Mouse (Mus musculus) myocyte (in vitro differentiated cells): Measurements from ENCODE around the gene Sorcs2.

Experiments
- CEBPB ChIP-seq: IDR thresholded peaks from 2 replicates; pipeline ENCODE4 v1.6.1; 2011; ENCODE audit warnings: mild to moderate bottlenecking, moderate library complexity; ENCODE audit not compliant: poor library complexity, insufficient read depth, severe bottlenecking
- E2F4 ChIP-seq: IDR thresholded peaks from one replicate; pipeline ENCODE4 v1.6.1; 2011; ENCODE audit warnings: mild to moderate bottlenecking, control low read depth, moderate library complexity; ENCODE audit not compliant: insufficient read depth
- MAX ChIP-seq: IDR thresholded peaks from one replicate; pipeline ENCODE4 v1.6.1; 2011; ENCODE audit warnings: low read depth, mild to moderate bottlenecking, control low read depth
- MYOD1 ChIP-seq, 3 experiments: IDR thresholded peaks; one replicate each; pipeline ENCODE4 v1.6.1; 2011; ENCODE audit warnings: control low read depth in 2 of 3, low read depth in 2 of 3, mild to moderate bottlenecking in 2 of 3, moderate library complexity in 1 of 3; ENCODE audit not compliant: insufficient read length in 2 of 3, control insufficient read depth in 1 of 3
- MYOG ChIP-seq, 3 experiments: IDR thresholded peaks; one replicate each; pipeline ENCODE4 v1.6.1; 2011; ENCODE audit warnings: control low read depth in 2 of 3, low read depth in 2 of 3, mild to moderate bottlenecking in 2 of 3; ENCODE audit not compliant: insufficient read length in 2 of 3, control insufficient read depth in 1 of 3, insufficient read depth in 1 of 3
- POLR2A ChIP-seq: IDR thresholded peaks from one replicate; pipeline ENCODE4 v1.6.1; 2011; ENCODE audit warnings: low read depth, mild to moderate bottlenecking, control low read depth, moderate library complexity; ENCODE audit not compliant: insufficient read length
- POLR2AphosphoS2 ChIP-seq: IDR thresholded peaks from one replicate; pipeline ENCODE4 v1.6.1; 2011; ENCODE audit warnings: low read depth, control low read depth; ENCODE audit not compliant: insufficient read length
- REST ChIP-seq: IDR thresholded peaks from one replicate; pipeline ENCODE4 v1.6.1; 2011; ENCODE audit warnings: mild to moderate bottlenecking, control low read depth, moderate library complexity; ENCODE audit not compliant: insufficient read depth, insufficient read length
- SRF ChIP-seq: IDR thresholded peaks from one replicate; pipeline ENCODE4 v1.6.1; 2011; ENCODE audit warnings: low read depth; ENCODE audit not compliant: control insufficient read depth, insufficient read length
- TCF12 ChIP-seq: IDR thresholded peaks from one replicate; pipeline ENCODE4 v1.6.1; 2011; ENCODE audit warnings: mild to moderate bottlenecking, control low read depth; ENCODE audit not compliant: poor library complexity, insufficient read depth, severe bottlenecking
- USF1 ChIP-seq: IDR thresholded peaks from one replicate; pipeline ENCODE4 v1.6.1; 2011; ENCODE audit warnings: low read depth, mild to moderate bottlenecking, control low read depth, moderate library complexity

DNA sequence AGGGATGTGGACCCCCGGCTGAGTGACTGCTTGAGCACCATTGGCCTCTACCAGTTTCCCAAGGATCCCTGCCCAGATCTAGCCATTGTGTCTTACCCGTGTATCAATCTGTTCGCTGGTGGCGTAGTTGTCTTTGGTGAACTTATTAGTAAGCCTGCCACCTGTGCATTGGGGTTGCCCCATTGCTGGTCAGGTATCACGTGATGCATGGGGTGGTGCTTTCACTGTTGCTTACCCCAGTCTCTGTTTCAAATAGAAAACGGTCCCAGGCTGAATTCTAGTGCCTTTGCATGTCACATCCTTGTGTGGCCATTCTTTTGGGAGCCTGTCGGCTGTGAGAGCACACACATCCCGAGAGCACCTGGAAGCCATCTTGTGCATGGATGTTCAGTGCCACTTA is 409.9 kb downstream of the Sorcs2 start:
- TF ChIP-seq POLR2A (no peak), CEBPB (no peak), MAX (no peak), SRF (no peak), USF1 (no peak), E2F4 (no peak), POLR2AphosphoS2 (no peak), REST (no peak), MYOG (IDR thresholded peaks at IDR 0.05; ENCODE audit: control insufficient read depth in 1 of 3, insufficient read depth in 1 of 3, insufficient read length in 2 of 3, low read depth in 2 of 3) (no peak), TCF12 (no peak), MYOD1 (IDR thresholded peaks at IDR 0.05; ENCODE audit: control insufficient read depth in 1 of 3, insufficient read length in 2 of 3, low read depth in 2 of 3) (no peak)
